Mouse (Mus musculus) neural tube, embryonic 14.5 days (tissue): Measurements from ENCODE around the gene Ldb3. TPM values are rescaled to one million over a fixed set of nuclear protein-coding genes. Genes with fewer than 3 reads are reported as not detected.

ENCODE experiments used
- ATAC-seq: fragments of 200-750 bp; cut with Nextera tagmentation; 2 replicates; pipeline ENCODE4 v1.8.0; 2017; ENCODE audit warnings: low read depth, mild to moderate bottlenecking, moderate TSS enrichment, moderate library complexity
- H3K27ac ChIP-seq: fragments of 300-500 bp; sonication (generic); 2 replicates; pipeline ENCODE4 v1.5.1; 2014; ENCODE audit warnings: low read depth, mild to moderate bottlenecking, control low read depth, low read length, moderate library complexity, mixed read lengths
- H3K27me3 ChIP-seq: fragments of 300-500 bp; sonication (generic); 2 replicates; pipeline ENCODE4 v1.6.1; 2014; ENCODE audit warnings: low read length; ENCODE audit not compliant: control insufficient read depth, insufficient read depth
- H3K36me3 ChIP-seq: fragments of 300-500 bp; sonication (generic); 2 replicates; pipeline ENCODE4 v1.6.1; 2014; ENCODE audit warnings: low read length, mixed read lengths; ENCODE audit not compliant: control insufficient read depth, insufficient read depth
- H3K4me1 ChIP-seq: fragments of 300-500 bp; sonication (generic); 2 replicates; pipeline ENCODE4 v1.6.1; 2014; ENCODE audit warnings: low read length; ENCODE audit not compliant: control insufficient read depth, insufficient read depth
- H3K4me2 ChIP-seq: fragments of 300-500 bp; sonication (generic); 2 replicates; pipeline ENCODE4 v1.6.1; 2014; ENCODE audit warnings: mild to moderate bottlenecking, low read depth, low read length, control low read depth
- H3K4me3 ChIP-seq: fragments of 300-500 bp; sonication (generic); 2 replicates; pipeline ENCODE4 v1.5.1; 2014; ENCODE audit warnings: low read depth, low read length, control low read depth, mixed read lengths
- H3K9ac ChIP-seq: fragments of 300-500 bp; sonication (generic); replicated peaks from 2 replicates; pipeline ENCODE4 v1.6.1; 2014; ENCODE audit warnings: low read depth, mild to moderate bottlenecking, control low read depth, low read length, mixed read lengths
- H3K9me3 ChIP-seq: fragments of 300-500 bp; sonication (generic); 2 replicates; pipeline ENCODE4 v1.6.1; 2016; ENCODE audit warnings: low read length; ENCODE audit not compliant: control insufficient read depth
- WGBS: fragments of 180-500 bp; shearing (Covaris S2); extraction: QIAGEN DNeasy Blood & Tissue Kit; methylation state at CpG from one replicate; pipeline ENCODE4 v1.1.7; 2014; 5-methylcytosine and 5-hydroxymethylcytosine counted together
- polyA plus RNA-seq: library from polyadenylated mRNA; unstranded; fragments of >200 nt; fragmentation: Nextera tagmentation; extraction: Ambion mirVana; gene quantifications from 2 replicates; pipeline ENCODE4 v1.2.1, GENCODE M21; 2014

Gene Ldb3
- polyA plus RNA-seq, 1 experiment from 2014 or later, result 0.91 TPM

DNA sequence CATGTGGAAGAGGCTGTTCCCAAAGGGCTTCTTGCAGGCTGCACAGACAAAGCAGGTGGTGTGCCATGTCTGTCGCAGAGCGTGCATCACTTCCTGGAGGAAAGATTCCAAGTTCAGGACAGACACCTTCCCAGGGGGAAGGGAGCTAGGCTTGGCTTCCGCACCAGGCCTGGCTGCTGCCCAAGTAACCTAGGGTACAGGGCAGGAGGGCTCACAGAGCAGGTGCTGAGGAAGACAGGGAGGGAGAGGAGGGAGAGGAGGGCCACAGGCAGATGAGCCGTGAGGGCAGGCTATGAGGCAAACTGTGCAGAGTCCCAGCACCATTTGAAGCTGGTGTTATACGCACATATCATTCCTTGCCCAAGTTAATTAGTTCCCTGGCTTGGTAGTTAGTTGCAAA is 46.6 kb downstream of the Ldb3 start:
- Histone ChIP-seq H3K9me3 (no peaks in the 10 kb centered on the region), H3K4me1 (no peaks in the 10 kb centered on the region), H3K9ac (no peak overlapping the region), H3K4me3 (no peak overlapping the region), H3K27me3 (no peaks in the 10 kb centered on the region), H3K36me3 (no peaks in the 10 kb centered on the region), H3K27ac (no peak overlapping the region), H3K4me2 (no peak overlapping the region)
- WGBS, result 77% methylated on average over 5 of the region's 5 CpGs
- ATAC-seq, result no peak

DNA sequence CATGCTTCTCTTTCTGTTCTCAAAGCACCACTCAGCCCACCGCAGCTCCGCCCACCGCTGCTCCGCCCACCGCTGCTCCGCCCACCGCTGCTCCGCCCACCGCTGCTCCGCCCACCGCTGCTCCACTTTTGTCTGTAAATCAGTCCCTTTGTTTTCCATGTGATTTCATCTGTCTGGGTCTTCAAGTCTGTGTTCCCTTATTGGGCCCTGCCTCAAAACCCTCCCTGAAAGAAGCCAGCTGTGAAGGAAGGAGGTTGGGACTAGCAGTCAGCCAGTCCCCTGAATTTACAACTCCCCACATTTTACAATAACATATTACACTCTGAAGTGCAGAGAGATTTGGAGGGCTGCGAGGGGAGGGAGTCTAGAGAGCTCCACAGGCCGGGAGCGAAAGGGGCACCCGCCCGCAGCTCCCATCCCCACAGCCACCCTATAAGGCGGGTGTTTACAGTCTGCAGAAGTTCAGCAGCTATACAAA is 47.8 kb downstream of the Ldb3 start:
- H3K4me1 ChIP-seq, result no peaks in the 10 kb centered on the region

DNA sequence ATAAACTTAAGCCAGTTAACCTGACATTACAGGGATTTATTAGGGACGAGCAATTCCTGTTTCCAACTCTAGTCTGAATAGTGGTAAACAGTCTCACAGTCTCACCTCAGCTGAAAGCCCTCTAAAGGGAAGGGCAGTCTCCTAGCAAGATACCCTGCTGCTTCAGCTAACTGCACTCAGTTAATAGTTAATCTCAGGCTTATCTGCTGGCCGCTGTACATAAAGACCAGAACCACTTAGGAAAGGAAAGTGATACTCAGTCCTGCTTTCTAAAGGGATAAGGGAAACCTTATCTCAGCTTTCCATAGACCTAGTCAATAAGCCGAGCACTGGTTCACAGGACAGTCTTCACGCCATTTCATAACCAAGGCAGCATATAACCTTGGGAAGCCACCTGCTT is 52.6 kb downstream of the Ldb3 start:
- WGBS, result 51% methylated on average over 4 of the region's 4 CpGs

More for the DNA sequence above, 47.8 kb downstream of the Ldb3 start:
- no peak overlapping the region for H3K27ac ChIP-seq
- 7% methylated on average over 16 of the region's 17 CpGs for WGBS
- no peaks in the 10 kb centered on the region for H3K9me3 ChIP-seq
- no peak overlapping the region; the same call in 1 of the 2 replicates for H3K4me2 ChIP-seq
- no peak overlapping the region for H3K4me3 ChIP-seq
- H3K27me3 ChIP-seq, result no peaks in the 10 kb centered on the region
- 0 out of 2 replicates have a peak overlapping the region, but pooled peaks have one; percentile 7 for H3K9ac ChIP-seq
- no peaks in the 10 kb centered on the region for H3K36me3 ChIP-seq
- peak; percentile 44; the same call in 1 of the 2 replicates for ATAC-seq

DNA sequence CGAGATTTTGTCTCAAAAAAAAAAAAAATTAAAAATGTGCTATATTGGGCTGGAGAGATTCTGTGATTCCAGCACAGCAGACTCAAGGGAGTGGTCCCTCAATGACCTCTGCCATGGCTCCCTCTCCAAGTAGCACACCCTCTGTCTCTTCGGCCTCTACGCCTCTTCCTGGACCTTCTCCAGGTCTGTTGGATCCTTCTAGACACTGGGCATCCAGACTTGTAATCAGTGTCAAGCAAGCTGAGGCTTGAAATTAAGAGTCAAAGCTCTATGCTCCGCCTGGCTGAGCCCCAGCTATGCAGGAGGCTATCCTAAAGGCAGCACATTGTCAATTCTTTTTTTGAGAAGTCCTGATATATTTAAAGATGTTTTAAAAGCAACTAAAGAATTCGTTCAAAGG is 54.9 kb downstream of the Ldb3 start:
- WGBS, result 87% methylated on average over 5 of the region's 5 CpGs
- no peak for ATAC-seq

More for the DNA sequence above, 52.6 kb downstream of the Ldb3 start:
- no peak overlapping the region for H3K9ac ChIP-seq
- no peak overlapping the region for H3K4me2 ChIP-seq
- H3K4me1 ChIP-seq, result no peaks in the 10 kb centered on the region
- no peak overlapping the region for H3K4me3 ChIP-seq
- ATAC-seq, result no peak
- H3K9me3 ChIP-seq, result no peaks in the 10 kb centered on the region
- no peak overlapping the region for H3K27ac ChIP-seq
- H3K27me3 ChIP-seq, result no peaks in the 10 kb centered on the region
- no peaks in the 10 kb centered on the region for H3K36me3 ChIP-seq

DNA sequence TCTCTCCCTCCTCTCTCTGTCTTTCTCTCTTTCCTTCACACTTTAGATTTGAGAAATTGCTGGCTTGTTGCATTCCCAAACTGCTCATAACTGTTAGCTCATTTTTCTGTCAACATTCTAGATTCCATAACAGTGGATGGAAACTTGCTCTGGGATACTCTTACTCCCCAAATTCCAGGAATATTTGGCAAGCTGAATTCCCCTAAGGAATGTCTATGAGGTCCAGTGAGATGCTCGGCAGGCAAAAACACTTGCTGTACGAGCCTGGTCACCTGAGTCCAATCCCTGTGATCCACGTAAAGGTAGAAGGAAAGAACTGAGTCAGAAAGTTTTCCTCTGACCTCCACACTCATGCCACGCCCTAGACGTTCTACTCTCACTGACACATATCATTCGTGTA is 55.9 kb downstream of the Ldb3 start:
- WGBS, result 91% methylated on average over 6 of the region's 6 CpGs
- no peak for ATAC-seq
- H3K9me3 ChIP-seq, result no peaks in the 10 kb centered on the region

More for the DNA sequence above, 54.9 kb downstream of the Ldb3 start:
- H3K9ac ChIP-seq, result no peak overlapping the region
- H3K27me3 ChIP-seq, result no peaks in the 10 kb centered on the region; the same call in 1 of the 2 replicates
- H3K4me3 ChIP-seq, result no peak overlapping the region
- no peaks in the 10 kb centered on the region for H3K36me3 ChIP-seq
- H3K27ac ChIP-seq, result no peak overlapping the region
- no peaks in the 10 kb centered on the region for H3K4me1 ChIP-seq
- H3K4me2 ChIP-seq, result no peak overlapping the region
- H3K9me3 ChIP-seq, result no peaks in the 10 kb centered on the region

DNA sequence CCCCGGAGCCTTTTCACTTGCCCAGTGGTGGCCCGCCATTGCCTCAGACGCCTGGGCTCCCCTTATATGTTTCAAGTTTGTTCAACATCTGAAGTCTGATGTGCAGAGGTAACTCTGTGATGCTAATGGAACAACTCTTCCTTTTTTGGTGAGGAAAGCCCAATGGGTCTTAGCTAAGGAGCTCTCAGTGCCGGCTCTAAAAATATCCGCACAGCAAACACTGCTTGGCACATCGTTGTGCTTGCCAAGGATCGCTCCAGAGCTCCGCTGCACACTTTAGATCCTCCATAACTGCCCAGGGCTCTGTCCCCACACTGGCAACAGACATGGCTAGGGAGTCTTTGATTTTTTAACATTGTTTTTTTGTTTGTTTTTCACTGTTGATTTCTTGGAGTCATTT is 59.7 kb downstream of the Ldb3 start:
- no peaks in the 10 kb centered on the region; the same call in 1 of the 2 replicates for H3K27me3 ChIP-seq
- no peak overlapping the region for H3K4me3 ChIP-seq
- ATAC-seq, result no peak
- no peaks in the 10 kb centered on the region for H3K36me3 ChIP-seq
- H3K27ac ChIP-seq, result no peak overlapping the region
- no peaks in the 10 kb centered on the region for H3K4me1 ChIP-seq
- no peak overlapping the region for H3K4me2 ChIP-seq
- WGBS, result 79% methylated on average over 8 of the region's 8 CpGs
- no peak overlapping the region for H3K9ac ChIP-seq
- no peaks in the 10 kb centered on the region for H3K9me3 ChIP-seq

More for the DNA sequence above, 55.9 kb downstream of the Ldb3 start:
- Histone ChIP-seq H3K27me3 (no peaks in the 10 kb centered on the region; the same call in 1 of the 2 replicates), H3K4me3 (no peak overlapping the region), H3K4me1 (no peaks in the 10 kb centered on the region), H3K9ac (no peak overlapping the region), H3K27ac (no peak overlapping the region), H3K36me3 (no peaks in the 10 kb centered on the region), H3K4me2 (no peak overlapping the region)

DNA sequence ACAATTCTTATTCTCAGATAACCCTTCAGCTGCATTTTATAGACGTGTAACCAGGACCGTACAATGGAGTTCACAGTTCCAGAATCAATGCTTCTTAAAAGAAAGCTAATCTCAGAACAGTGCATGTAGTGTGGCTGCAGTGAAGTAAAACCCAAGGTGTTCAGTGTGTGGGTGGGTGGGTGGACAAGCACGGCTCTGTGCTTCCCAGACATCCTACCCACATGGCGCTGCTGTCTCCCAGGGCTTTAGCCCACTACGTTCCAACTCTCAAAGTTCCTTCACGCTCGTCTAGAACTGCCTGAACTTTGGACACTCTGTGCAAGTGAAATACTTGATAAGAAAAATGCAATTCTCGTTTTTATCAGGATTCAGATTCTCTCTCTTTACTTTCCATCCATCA is 65.8 kb downstream of the Ldb3 start, which contains the start of gene 9230112D13Rik:
TSS of gene 9230112D13Rik (minus strand) at position 101 of the 400 bp plus-strand sequence.
- no peak for ATAC-seq
- WGBS, result 95% methylated on average over 8 of the region's 8 CpGs
- no peaks in the 10 kb centered on the region for H3K4me1 ChIP-seq
- no peaks in the 10 kb centered on the region for H3K27me3 ChIP-seq
- H3K9ac ChIP-seq, result no peak within 1 kb of the TSS
- H3K4me3 ChIP-seq, result no peak within 1 kb of the TSS
- no peaks in the 10 kb centered on the region for H3K36me3 ChIP-seq
- no peak within 1 kb of the TSS for H3K4me2 ChIP-seq
- H3K9me3 ChIP-seq, result no peaks in the 10 kb centered on the region
- no peak within 1 kb of the TSS for H3K27ac ChIP-seq

DNA sequence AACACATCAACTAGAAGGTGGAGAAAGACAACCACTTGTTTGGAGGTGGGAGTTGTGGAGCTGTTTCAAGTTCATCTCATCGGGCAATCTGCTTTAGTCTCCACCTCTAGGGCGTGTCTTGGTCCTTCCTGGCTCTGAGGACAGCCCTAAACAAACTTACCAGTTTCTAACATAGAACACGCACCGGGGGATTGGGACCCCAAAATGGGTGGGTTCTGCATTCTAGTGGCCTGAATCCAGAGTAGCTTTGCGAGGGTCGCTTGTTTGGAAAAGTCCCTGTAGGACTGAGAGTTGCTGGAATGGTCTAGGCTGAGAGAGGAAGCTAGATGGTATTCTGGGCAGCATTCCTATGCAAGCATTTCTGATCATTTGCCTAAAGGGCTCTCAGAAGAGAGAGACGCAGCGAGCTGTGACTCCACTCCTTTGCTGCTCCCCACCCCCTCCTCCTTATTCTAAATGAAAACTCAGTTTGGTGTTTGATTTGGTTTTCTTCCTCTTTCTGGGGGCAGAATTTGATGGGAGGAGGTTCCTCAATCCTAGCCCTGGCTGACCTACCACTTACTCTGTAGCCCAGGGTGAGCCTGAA is 70.4 kb downstream of the Ldb3 start:
- 89% methylated on average over 8 of the region's 8 CpGs for WGBS
- Histone ChIP-seq H3K4me3 (no peak overlapping the region), H3K9ac (no peak overlapping the region), H3K4me2 (no peak overlapping the region), H3K27me3 (no peaks in the 10 kb centered on the region), H3K9me3 (no peaks in the 10 kb centered on the region), H3K36me3 (no peaks in the 10 kb centered on the region), H3K27ac (no peak overlapping the region), H3K4me1 (no peaks in the 10 kb centered on the region)
- ATAC-seq, result no peak

DNA sequence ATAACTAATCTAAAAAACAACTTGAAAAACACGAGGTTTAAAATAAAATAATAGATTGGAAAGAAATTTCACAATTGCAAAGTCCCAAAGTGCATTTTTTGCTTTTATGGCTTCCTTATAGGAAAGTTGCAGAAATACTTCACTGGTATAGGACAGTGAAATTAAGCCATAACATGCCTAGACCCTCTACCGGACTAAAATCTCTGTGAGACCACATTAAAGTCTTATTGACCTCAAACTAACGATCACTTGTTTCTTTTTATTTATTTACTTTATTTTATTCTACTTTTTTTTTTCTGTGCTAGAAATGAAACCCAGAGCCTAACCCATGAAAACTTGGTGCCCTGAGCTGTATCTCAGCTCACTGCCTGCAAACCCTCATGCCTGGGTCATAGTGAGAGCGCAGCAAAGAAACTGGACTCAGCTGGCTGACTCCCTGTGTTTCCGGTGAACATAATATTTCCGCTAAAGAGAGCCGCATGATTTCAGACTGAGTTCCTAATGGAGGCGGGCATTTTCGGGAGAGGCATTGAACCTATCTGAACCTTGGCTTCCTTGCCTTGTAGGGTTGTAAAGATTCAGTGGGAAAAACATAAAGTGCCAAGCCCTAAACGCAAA is 71.4 kb downstream of the Ldb3 start:
- no peaks in the 10 kb centered on the region for H3K4me1 ChIP-seq
- no peak overlapping the region for H3K27ac ChIP-seq

More for the DNA sequence above, 71.4 kb downstream of the Ldb3 start:
- no peak overlapping the region for H3K4me2 ChIP-seq
- H3K27me3 ChIP-seq, result no peaks in the 10 kb centered on the region
- WGBS, result 90% methylated on average over 10 of the region's 10 CpGs
- ATAC-seq, result no peak
- no peak overlapping the region for H3K9ac ChIP-seq
- H3K9me3 ChIP-seq, result no peaks in the 10 kb centered on the region
- no peak overlapping the region for H3K4me3 ChIP-seq
- H3K36me3 ChIP-seq, result no peaks in the 10 kb centered on the region
